Mouse (Mus musculus) neural tube, embryonic 11.5 days (tissue): ENCODE data around the gene Gm17604. TPM values are rescaled to one million over a fixed set of nuclear protein-coding genes. Genes with fewer than 3 reads are reported as not detected.

Experiments
- polyA plus RNA-seq: library from polyadenylated mRNA; unstranded; fragments of >200 nt; fragmentation: Nextera tagmentation; extraction: Ambion mirVana; gene quantifications from 2 replicates; pipeline ENCODE4 v1.2.1, GENCODE M21; 2014

Gene Gm17604
- polyA plus RNA-seq, 1 experiment from 2014 or later = not detected

Other genes with a start within 250 kb of the Gm17604 start
- 17.2 and 17.4 TPM in 2 replicates for gene Mospd2, start 24.5 kb downstream of the Gm17604 start, polyA plus RNA-seq
- 9.6 and 10.0 TPM in 2 replicates for gene Fancb, start 24.2 kb downstream of the Gm17604 start, polyA plus RNA-seq